Mouse (Mus musculus): ENCODE results near the gene Rnf10. TPM values are rescaled to one million over a fixed set of nuclear protein-coding genes. Genes with fewer than 3 reads are reported as not detected.
A peak's percentile ranks its signal among the peaks of the same experiment; 100 is the strongest.

Rnf10 gene
- polyA plus RNA-seq, 1 experiment: 178 TPM

- H3K4me1 ChIP-seq (replicated peaks; ENCODE audit: control insufficient read depth, insufficient read depth, low read length): peaks cover 17% of the 10 kb centered on the region
- peak within 1 kb of the TSS; percentile 45 for H3K4me3 ChIP-seq (ENCODE audit: control insufficient read depth, insufficient read depth, low read length)
- no peak for TF ChIP-seq POLR2A (IDR thresholded peaks at IDR 0.05; ENCODE audit: control insufficient read depth, extremely low read depth, insufficient read depth, low read length, poor library complexity)
- TF ChIP-seq CTCF (IDR thresholded peaks at IDR 0.05; ENCODE audit: borderline replicate concordance, control insufficient read depth, extremely low read depth, insufficient read depth, low read length, poor library complexity): peak; percentile 49; the same call in 1 of the 2 replicates
- H3K27me3 ChIP-seq (ENCODE audit: control insufficient read depth, insufficient read depth, low read length): peaks cover 21% of the 10 kb centered on the region
- no peak within 1 kb of the TSS for H3K27ac ChIP-seq (ENCODE audit: control insufficient read depth, insufficient read depth, low read length)
- no peaks in the 10 kb centered on the region for H3K36me3 ChIP-seq (ENCODE audit: control insufficient read depth, insufficient read depth, low read length)
- DNase-seq: peak; percentile 87
- under 1% methylated on average over 100 of the region's 116 CpGs for WGBS
These were observed 78.8 kb downstream of the Rnf10 start, which contains the start of gene Cabp1 for GRCm38 (mm10) chr5:115193669-115194625. Cabp1 (minus strand) TSS chr5:115194381.

GRCm38 (mm10) chr5:115193226-115193625 is 79.5 kb downstream of the Rnf10 start:
- Histone ChIP-seq H3K4me1 (replicated peaks; ENCODE audit: control insufficient read depth, insufficient read depth, low read length) (peaks cover 17% of the 10 kb centered on the region), H3K4me3 (ENCODE audit: control insufficient read depth, insufficient read depth, low read length) (peak overlapping the region; percentile 45; the same call in 1 of the 2 replicates), H3K27ac (ENCODE audit: control insufficient read depth, insufficient read depth, low read length) (no peak overlapping the region), H3K36me3 (ENCODE audit: control insufficient read depth, insufficient read depth, low read length) (no peaks in the 10 kb centered on the region), H3K27me3 (ENCODE audit: control insufficient read depth, insufficient read depth, low read length) (peaks cover 21% of the 10 kb centered on the region)
- TF ChIP-seq CTCF (IDR thresholded peaks at IDR 0.05; ENCODE audit: borderline replicate concordance, control insufficient read depth, extremely low read depth, insufficient read depth, low read length, poor library complexity) (no peak), POLR2A (IDR thresholded peaks at IDR 0.05; ENCODE audit: control insufficient read depth, extremely low read depth, insufficient read depth, low read length, poor library complexity) (no peak)
- DNase-seq: peak; percentile 47
- WGBS: 2% methylated on average over 34 of the region's 34 CpGs

GRCm38 (mm10) chr5:115192828-115193195 is 79.9 kb downstream of the Rnf10 start:
- no peaks in the 10 kb centered on the region for H3K36me3 ChIP-seq (ENCODE audit: control insufficient read depth, insufficient read depth, low read length)
- WGBS: 18% methylated on average over 7 of the region's 7 CpGs
- H3K27ac ChIP-seq (ENCODE audit: control insufficient read depth, insufficient read depth, low read length): no peak overlapping the region
- DNase-seq: no peak
- H3K4me1 ChIP-seq (replicated peaks; ENCODE audit: control insufficient read depth, insufficient read depth, low read length): peaks cover 17% of the 10 kb centered on the region
- H3K27me3 ChIP-seq (ENCODE audit: control insufficient read depth, insufficient read depth, low read length): peaks cover 21% of the 10 kb centered on the region
- TF ChIP-seq POLR2A (IDR thresholded peaks at IDR 0.05; ENCODE audit: control insufficient read depth, extremely low read depth, insufficient read depth, low read length, poor library complexity): no peak
- no peak for TF ChIP-seq CTCF (IDR thresholded peaks at IDR 0.05; ENCODE audit: borderline replicate concordance, control insufficient read depth, extremely low read depth, insufficient read depth, low read length, poor library complexity)
- no peak overlapping the region for H3K4me3 ChIP-seq (ENCODE audit: control insufficient read depth, insufficient read depth, low read length)

- no peak overlapping the region for H3K4me3 ChIP-seq (ENCODE audit: control insufficient read depth, insufficient read depth, low read length)
- H3K4me1 ChIP-seq (replicated peaks; ENCODE audit: control insufficient read depth, insufficient read depth, low read length): peaks cover 22% of the 10 kb centered on the region
- no peak overlapping the region for H3K27ac ChIP-seq (ENCODE audit: control insufficient read depth, insufficient read depth, low read length)
- peaks cover 21% of the 10 kb centered on the region for H3K27me3 ChIP-seq (ENCODE audit: control insufficient read depth, insufficient read depth, low read length)
- no peaks in the 10 kb centered on the region for H3K36me3 ChIP-seq (ENCODE audit: control insufficient read depth, insufficient read depth, low read length)
- TF ChIP-seq POLR2A (IDR thresholded peaks at IDR 0.05; ENCODE audit: control insufficient read depth, extremely low read depth, insufficient read depth, low read length, poor library complexity) (no peak), CTCF (IDR thresholded peaks at IDR 0.05; ENCODE audit: borderline replicate concordance, control insufficient read depth, extremely low read depth, insufficient read depth, low read length, poor library complexity) (no peak)
- DNase-seq: no peak
- 12% methylated on average over 29 of the region's 29 CpGs for WGBS
These were observed 80.5 kb downstream of the Rnf10 start for GRCm38 (mm10) chr5:115191880-115192827.

Other genes starting within 250 kb of the Rnf10 start
- 0.26 TPM in 1 of 2 replicates, not detected in the other for gene Gm10401, start 174.6 kb downstream of the Rnf10 start, polyA plus RNA-seq (2012; rRNA removed)
- 99.6 and 101 TPM in 2 replicates for gene Acads, start 153.6 kb downstream of the Rnf10 start, polyA plus RNA-seq (2012; rRNA removed)
- 67.3 and 68.6 TPM in 2 replicates for gene Unc119b, start 137.9 kb downstream of the Rnf10 start, polyA plus RNA-seq (2012; rRNA removed)
- 95.0 and 98.5 TPM in 2 replicates for gene Mlec, start 114.7 kb downstream of the Rnf10 start, polyA plus RNA-seq (2012; rRNA removed)
- gene Cabp1, start 78.5 kb downstream of the Rnf10 start, polyA plus RNA-seq (2012; rRNA removed): 0.50 and 0.58 TPM in 2 replicates
- gene Pop5, start 37.1 kb downstream of the Rnf10 start, polyA plus RNA-seq (2012; rRNA removed): 166 and 189 TPM in 2 replicates
- gene Coq5, start 6.8 kb upstream of the Rnf10 start, polyA plus RNA-seq (2012; rRNA removed): 11.6 and 12.5 TPM in 2 replicates
- gene Dynll1, start 28.1 kb upstream of the Rnf10 start, polyA plus RNA-seq (2012; rRNA removed): 407 and 496 TPM in 2 replicates
- gene Srsf9, start 54.3 kb upstream of the Rnf10 start, polyA plus RNA-seq (2012; rRNA removed): 67.6 and 92.9 TPM in 2 replicates
- gene Gatc, start 68.3 kb upstream of the Rnf10 start, polyA plus RNA-seq (2012; rRNA removed): 10.1 and 11.3 TPM in 2 replicates
- 10.7 and 12.8 TPM in 2 replicates for gene Triap1, start 68.3 kb upstream of the Rnf10 start, polyA plus RNA-seq (2012; rRNA removed)
- gene Cox6a1, start 76.1 kb upstream of the Rnf10 start, polyA plus RNA-seq (2012; rRNA removed): 2,836 and 2,976 TPM in 2 replicates
- 6.1 and 6.6 TPM in 2 replicates for gene Msi1, start 156.7 kb upstream of the Rnf10 start, polyA plus RNA-seq (2012; rRNA removed)
- 1.2 and 1.8 TPM in 2 replicates for gene Pla2g1b, start 193.4 kb upstream of the Rnf10 start, polyA plus RNA-seq (2012; rRNA removed)
- 47.2 and 48.6 TPM in 2 replicates for gene Sirt4, start 211.8 kb upstream of the Rnf10 start, polyA plus RNA-seq (2012; rRNA removed)
- 161 and 172 TPM in 2 replicates for gene Pxn, start 233.8 kb upstream of the Rnf10 start, polyA plus RNA-seq (2012; rRNA removed)